Mouse (Mus musculus) CD4-positive, CD25-positive, alpha-beta regulatory T cell, adult 2 months (primary cell): ENCODE results near the gene Snx10.

ENCODE experiments used
- DNase-seq: peaks from one replicate; pipeline ENCODE4 v3.0.0-alpha.2; 2012; ENCODE audit warnings: low read depth, low spot score

Snx10 gene

DNA sequence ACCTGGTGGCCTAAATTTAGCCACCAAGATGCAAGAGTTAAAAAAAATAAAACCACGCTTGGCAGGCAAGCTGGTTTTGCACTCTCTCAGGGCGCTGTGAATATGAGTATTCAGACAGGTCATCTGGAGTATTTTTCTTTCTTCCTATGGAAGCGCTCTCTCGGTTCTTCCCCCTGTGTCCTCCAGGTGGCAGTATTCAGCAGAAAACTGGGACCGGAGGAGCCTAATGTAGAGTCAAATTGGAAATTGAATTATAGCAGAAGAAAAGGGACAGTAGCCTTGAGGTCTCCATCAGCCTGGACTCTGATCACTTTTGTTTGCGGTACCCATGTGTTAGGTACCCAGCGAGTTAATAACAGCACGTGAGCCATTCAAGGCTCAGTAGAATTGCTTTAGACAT, 62.3 kb downstream of the Snx10 start:
- peak; percentile 72 for DNase-seq

DNA sequence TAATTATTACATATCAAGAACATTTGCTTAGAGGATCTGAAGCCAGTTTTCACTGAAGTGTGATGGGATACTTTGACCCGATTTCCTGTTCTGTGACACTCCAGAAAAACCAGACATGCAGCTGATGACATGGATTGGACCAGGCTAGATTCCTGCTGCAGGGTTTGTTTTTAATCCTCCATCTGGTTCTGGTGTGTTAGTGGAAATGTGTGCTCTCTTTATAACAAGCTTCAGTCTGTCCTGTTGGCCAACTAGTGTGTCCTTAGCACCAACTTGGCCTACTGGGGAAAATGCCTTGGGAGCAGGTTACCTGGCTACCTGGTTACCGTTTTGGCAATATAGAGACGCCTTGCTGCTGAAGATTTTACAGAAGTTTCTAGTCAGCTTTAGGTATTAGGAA, 63.6 kb downstream of the Snx10 start:
- DNase-seq, result no peak

DNA sequence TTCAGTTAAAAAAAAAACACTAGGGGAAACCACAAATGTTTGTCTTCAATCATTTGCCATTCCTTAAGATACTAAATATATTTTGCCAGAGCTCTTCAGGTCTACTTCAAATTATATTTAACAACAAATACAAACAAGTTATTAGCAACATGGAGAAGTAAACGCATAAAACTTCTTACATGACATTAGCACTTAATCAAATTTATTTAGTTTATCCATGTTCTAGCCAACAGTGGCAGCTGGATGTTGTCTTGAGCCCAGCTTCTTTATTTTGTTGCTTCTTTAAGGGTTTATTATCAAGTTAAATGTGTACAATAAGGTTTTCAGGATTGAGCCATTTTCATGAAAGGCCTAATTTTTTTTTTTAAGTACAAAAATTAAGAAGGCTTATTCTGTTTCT, 67.6 kb downstream of the Snx10 start:
- DNase-seq, result no peak

DNA sequence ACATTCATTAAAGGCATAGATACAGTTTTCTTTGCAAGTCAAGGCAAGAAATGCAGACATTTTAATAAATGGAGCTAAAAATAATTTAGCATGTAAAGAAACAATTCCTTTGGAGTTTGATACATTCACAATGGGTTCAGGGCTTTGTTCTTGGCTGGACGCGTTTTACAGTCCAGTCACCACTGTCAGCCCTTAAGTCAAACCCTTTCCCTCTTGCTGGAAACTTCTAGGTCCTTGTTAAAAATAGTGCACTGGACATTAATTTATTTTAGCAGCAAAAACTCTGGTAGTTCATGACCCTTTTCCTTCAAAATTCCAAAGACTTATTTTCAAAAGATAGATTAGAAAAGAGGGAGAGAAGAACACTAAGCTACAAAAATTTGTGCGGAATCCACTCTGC, 68.1 kb downstream of the Snx10 start:
- DNase-seq, result no peak

DNA sequence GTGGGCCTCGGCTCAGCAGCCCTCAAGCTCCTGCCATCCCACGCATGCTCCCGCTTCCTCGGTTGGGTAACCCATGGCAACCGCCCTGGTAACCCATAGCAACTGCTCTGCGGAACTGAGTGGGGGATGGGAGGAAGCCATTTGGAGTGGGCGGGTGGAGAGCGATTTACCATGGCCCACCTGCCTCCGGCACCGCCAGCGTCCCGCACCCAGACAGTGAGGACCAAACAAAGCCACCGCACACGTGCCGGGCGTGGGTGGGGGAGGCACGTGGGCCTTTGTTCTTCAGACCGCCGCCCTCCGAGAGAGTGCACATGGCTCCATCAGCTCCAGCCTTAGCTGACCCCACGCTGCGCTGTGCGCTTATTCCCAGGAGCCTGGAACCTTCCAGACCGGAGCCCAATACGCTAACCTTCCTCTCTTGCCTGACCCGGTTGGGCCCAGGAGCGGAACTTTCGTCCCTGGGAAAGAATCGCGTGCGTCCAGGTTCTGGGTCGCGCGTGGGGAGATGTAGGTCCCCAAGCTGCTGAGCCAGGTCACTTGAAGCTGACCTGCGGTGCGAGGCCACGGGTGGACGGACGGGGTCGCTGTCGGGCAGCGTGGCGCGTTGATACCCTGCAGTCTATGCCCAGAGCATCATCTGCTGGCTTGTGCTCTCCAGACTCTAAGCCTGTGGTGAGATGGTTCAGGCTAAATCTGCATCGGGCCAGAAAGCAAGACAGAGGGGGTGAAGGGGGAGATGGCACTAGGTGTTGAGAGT, 68.8 kb downstream of the Snx10 start:
- DNase-seq, result peak; percentile 78

DNA sequence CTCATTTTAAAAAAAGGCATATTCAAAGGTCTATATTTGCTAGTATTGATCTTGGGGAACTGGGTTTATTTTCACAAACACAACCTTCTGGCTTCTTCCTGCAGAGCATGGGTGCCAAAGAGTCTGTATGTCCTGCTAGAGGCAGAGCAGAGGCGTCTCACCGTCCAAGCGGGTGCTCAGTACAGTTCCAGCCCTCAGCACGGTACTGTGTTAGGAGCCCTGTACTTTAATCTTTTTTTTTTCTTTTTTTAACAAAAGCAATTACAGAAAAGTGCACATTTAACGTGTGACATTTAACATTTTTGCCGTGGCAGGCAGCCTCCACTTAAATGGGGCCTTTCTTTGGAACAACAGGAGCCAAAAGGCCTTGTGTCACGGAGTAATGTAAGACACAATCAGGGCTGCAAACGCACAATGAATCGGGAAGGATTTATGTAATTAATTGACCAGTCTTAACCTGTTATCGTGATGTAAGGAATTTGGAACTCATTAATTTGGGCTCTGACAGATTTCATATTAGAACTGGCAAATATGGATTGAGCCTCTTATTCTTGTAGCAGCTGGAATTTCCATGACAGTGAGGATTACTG, 69.8 kb downstream of the Snx10 start:
- DNase-seq, result no peak

DNA sequence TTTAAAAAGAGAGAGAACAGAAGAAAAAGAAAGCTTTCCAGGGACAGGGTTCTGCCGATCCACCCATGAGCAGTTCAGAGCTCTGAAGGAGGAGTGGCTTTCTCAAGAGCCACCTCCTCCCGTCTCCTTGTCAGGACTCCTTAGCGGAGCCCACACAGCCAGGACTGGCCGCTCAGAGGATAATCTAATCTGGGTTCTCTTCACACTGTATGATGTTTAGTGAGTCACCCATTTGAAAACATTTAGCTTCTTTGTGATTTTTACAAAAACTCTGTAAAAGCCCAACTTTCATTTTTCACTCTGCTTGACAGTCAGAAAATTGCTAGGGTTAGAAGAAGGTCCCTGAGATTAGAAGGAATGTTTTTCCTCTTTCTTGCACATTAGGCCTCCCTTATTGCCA, 70.8 kb downstream of the Snx10 start:
- no peak for DNase-seq

DNA sequence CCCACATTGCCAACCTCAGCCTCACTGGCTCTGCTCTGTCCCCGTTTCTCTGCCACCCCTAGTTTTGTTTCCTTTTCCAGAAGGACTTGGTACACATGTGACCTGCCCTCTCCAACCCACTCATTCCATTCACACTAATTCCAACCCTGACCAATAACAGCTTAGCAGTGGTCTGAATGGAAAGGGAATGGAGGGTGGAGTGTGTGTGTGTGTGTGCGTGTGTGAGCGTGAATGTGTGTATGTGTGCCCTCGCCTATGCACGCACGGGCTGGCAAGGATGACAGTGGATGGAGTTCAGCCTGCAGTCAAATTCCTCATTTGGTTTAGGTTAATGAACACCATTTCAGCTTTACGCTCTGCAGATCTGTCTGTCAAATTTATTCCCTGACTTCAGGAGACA, 74.4 kb downstream of the Snx10 start:
- no peak for DNase-seq

DNA sequence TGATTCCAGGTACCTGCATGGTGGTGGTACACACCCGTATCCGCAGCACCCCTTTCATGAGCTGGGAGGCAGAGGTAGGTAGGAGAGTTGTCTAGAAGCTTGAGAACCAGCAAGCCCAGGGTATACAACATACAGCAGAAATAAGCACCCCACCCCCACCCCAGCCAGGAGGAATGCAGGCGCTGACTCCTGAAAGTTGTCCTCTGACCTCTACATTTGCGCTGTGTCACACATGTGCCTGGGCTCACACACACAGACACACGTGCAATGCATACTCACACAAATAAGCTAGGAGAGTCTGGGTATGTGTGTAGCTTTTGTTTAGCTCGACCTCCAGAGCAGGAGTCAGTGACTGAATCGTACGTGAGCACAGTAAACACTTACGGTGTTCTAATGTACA, 76.7 kb downstream of the Snx10 start:
- DNase-seq, result no peak

DNA sequence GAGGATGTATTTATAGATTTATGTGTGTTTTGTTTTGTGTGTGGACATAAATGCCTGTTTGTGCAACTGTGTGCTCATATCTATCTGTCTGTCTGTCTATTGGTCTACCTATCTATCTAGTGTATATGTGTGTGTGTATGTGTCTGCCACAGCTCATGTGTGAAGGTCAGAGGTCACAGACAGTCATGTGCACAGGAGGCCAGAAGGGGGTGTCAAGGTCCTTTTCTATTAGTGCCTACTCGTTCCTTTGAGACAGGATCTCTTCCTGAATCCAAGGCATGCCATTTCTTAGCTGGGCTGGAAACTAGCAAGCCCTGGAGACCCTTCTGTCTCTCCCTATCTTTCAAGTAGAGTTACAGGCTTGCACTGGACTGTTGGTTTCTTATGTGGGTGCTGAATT, 78.6 kb downstream of the Snx10 start:
- no peak for DNase-seq

DNA sequence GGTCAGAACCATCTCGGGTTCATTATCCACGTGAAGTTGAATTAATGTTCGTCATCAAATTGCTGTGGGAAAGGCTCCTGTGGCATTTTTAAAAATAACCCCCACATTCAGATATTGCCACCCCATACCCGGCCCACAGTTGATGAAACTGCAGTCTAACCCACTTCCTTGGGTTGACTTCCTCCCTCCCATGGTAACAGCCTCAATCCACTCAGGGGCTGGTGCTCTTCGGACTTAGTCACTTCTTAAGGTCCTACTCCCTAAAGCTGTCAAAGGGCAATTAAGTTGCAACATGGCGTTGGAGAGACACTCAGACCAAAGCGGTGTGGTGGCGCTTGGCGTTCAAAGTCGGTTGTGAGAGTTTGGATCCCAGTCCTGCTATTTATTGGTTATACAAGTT, 80.0 kb downstream of the Snx10 start:
- no peak for DNase-seq

DNA sequence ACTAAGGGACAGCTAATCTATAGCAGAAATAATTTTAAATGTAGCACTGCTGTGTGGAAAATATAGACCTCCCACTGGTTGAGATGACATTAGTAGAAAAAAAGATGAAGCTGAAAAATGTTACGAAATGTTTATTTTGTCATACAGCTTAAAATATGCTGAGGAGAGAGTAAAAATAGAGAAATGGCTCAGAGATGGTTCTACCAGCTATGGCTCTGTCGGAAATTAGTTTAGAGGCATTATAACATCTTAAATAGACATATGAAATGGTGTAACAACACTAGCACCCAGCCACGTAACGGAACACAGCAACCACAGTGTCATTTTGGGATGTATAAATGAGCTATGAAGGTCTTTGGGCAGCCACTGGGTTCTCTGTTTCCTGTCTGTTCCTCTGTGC, 82.5 kb downstream of the Snx10 start:
- no peak for DNase-seq

DNA sequence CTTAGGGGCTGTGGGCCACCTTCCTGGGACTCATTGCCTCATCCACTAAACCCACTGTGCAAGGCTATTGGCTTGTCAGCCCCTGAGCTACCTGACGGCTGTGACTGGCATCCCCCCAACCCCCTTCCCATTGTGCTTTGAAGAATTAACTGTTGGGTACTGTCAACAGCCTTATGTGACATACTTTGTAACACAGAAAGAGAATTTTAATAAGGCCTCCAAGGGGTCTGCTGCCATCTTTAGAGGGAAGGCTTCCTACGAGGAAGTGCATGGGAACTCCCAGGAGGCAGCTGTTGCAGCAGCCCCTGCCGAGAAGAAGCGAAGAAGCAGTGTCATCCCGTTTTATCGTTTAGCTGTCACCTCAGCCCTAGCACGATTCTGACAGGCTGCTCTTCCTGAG, 83.1 kb downstream of the Snx10 start:
- no peak for DNase-seq

DNA sequence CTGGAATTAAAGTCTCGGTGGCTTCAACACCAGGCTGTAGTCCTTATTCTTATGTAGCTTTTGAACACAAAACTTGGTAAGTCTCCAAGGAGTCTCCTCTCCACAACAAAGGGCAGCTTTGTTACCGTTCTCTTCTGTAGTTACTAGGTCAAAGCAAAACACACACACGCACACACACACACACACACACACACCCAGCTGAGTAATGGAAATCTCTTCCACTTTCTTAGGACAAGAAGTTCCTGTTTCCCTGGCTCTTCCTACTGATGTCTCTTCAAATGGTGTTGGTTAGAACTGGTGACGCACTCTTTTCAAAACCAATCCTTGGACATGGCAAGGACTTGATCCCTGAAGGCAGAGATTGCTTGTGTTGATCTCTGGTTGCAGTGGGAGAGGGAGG, 87.9 kb downstream of the Snx10 start:
- DNase-seq, result no peak

DNA sequence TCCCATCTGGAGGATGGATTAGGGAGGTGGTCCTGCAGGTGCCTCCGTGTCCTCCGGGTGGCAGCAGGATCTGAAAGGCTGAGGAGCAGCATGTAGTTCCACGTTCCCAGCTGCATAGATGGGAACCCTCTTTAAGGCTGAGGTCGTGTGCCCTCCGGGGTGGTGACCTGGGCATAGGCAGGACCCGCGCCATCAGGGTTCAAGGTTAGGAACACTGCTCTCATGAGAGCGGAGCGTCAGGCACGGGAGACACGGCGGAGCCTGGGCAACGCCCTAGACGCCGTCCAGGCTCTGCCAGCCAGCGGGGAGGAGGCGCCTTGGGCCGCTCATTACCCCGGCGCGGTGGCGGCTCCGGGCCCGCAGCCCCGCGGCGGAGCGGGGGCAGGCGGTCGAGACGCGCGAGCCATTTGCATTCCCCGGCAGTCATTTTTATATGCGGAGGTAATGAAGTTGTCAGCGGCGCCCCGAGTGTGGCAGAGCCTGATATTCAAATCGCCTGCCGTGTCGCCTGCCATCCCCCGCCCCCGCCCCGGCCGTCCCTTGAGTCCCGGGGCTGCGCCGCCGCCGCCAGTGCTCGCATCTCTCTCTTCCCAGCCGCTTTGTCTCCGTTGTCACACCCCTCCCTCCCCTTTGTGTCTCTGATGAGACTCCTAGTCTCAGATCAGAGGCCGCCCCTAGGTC, 88.8 kb downstream of the Snx10 start:
- DNase-seq, result peak; percentile 23

DNA sequence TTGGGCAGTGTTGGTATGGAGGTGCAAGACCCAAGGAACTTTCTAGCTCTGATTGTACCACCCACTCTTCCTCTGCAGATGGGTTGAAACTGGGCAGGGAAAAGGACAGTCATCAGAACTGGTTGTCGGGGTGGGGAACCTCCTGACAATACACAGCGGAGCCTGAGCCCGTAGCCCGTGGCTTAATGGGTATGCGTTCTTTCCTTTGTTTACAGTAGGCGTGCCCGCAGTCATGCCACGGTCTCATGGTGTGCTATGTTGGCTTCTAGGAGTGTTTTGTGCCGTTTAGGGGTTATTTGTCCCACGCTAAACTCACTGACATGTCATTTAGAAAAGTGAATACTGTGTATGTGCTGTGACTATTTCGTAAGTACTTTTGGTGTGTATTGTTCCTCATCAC, 90.0 kb downstream of the Snx10 start:
- no peak for DNase-seq

DNA sequence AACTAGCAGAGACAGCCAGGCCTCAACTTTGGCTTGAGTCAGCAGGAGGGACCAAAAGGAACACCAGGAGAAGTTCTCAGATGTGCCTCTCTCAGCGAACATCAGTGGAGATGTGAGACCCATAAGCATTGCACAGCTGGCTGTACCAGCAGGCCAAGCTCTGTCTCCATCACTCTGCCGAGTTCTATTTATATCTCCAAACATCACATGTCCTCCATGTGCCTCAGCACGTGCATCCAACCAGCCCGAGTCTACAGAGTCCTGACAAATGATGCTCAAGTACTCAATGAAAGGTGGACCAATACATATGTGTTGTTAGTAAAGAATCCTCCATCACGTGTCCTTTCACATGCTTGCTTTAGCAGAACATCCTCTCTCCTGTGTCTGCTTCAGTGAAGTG, 103.1 kb downstream of the Snx10 start:
- DNase-seq, result no peak

DNA sequence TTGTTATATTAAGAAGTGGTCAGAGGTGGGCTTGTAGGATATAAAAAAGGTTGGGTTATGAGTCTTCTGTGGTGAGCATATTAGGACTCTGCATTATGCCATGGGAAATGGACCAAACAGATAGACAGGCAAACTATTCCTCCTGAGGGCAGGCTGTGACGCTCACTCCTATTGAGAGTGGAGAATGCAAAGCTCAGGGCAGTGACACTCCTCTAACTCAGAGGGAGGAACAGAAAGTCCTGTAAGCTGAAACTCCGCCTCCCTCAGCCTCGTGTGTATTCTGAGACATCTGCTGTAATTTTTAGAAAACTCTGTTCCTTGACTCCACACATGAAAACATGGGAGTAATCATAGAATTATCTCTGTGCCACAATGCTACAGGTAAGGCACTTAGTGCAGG, 106.0 kb downstream of the Snx10 start:
- DNase-seq, result no peak

DNA sequence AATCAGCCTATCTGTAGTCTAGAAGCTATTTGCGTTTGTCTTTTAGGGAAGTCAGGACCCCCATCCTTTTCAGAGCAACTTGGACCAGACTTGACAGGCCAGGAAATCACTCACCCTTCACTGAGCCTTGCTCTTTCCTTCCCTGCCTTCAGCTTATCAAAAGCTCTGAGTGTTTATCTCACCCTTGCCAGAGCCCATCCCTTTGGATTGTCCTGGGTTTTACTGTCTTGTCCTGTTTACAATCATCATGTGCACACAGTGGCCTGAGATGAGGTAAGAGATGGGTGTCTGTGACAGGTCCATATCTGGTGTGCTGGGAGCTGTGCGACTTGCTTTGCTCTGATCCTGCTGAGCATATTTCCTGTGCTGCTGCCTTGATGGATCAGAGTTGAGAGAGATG, 106.5 kb downstream of the Snx10 start:
- no peak for DNase-seq

DNA sequence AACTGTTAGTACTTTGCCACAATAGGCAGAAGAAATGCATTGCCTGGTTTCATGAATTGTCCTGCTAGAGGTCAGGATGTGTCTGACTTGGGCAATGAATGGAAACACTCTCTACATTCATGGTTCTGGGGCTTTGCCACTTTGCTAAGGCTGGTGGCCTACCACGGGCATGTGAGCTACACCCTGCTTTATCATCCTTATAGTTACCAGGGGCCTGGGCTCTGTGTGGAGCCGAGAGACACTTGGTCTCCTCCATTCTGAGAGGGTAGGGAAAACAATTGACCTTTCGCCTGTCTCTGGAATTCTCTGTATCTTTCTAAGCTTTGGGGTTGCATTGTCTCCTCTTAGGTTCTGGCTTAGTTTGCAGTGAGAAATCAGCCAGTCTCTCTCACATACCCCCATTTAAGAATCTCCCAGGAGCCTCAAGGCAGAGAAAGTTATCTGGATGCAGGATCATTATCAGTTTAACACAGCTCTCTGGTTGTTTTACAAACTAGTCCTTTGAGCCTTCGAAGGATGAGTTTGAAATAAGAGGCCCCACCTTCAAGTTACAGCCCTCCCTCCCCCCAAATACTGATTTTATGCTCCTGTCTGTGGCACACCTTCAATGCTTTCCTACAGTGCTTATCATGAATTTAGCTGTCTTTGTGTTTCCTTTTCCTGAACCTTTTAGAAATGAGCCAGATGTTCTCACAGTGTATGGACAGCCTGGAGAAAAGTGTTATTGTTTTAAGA, 109.4 kb downstream of the Snx10 start:
- DNase-seq, result no peak

DNA sequence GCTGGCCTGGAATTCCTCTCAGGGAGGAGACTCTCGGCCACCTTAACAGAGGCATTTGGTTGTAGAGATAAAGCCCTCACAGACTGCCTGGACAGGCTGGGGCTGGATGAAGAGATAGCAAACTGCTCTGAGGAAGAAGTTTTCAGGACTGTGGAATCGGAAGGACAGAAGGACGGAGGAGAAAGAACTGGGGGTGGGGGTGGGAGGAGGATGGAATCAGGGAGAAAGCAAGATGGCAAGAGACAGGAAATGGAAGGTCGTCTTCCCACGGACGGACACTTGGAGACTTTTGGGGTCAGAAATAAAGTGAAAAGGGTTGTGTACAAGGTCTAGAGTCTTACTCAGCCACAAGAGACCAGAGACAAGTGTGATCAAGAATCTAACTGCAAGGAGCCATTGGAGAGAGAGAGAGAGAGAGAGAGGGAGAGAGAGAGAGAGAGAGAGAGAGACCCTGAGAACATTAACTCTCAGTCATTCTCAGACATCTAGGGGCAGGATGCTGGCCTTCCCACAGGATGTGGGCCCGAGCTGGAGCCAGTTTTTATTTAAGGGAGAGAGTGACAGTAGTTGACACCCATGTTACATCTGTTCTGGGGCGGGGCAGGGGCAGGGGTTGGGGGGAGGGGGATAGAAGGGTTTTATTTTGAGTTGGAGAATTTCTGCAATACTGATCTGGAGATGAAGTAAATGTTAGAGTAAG, 110.1 kb downstream of the Snx10 start:
- DNase-seq, result no peak

DNA sequence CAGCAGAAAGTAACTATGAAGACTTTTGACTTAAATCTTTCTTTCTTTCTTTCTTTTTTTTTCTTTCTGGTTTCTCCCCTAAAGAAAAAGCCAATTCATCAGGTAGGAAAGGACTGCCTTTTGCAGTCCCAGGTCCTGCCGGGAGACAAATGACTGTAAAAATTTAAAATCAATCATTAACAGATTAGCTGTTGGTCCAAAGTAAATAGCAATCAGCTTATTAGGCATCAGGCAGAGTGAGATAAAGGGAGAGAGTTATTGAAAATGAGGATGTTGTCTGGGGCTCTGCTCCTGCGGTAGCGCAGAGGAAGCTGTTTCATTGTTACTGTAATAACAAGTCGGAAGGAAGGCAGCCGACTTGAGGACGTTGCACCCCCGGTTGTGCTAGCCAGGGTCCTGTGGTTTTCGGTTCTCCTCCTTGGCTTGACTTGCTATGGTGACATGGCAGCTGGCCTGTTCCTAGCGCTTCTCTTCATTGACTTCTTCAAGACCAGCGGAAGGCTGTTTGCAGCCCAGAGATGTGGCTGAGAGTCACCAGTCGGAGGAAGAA, 112.4 kb downstream of the Snx10 start:
- peak; percentile 5 for DNase-seq
